Mouse (Mus musculus): ENCODE results near the gene Eme2.
A peak's percentile ranks its signal among the peaks of the same experiment; 100 is the strongest.
"Not testable (repeated sequence)": the region's sequence is repeated elsewhere in the genome, so short reads cannot be mapped to it uniquely, and the experiment has no call there.

Eme2 gene

DNA sequence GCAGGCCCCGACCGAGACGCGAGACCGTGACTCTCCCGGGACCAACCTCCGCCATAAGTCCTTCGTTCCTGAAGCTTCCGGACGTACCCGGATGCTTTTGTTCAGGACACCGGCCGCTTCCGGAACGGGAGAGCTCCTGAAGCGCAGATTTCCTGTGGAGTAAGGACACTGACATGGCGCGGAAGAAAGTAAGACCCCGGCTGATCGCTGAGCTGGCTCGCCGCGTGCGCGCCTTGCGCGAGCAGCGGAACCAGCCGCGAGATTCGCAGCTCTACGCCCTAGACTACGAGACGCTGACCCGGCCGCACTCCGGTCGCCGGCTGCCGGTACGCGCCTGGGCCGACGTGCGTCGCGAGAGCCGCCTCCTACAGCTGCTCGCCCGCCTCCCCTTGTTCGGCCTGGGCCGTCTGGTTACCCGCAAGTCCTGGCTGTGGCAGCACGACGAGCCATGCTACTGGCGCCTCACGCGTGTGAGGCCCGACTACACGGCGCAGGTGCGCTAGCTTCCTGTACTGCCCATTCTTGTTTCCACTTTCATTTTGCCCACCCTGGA, at the start of gene Eme2, which contains the start of gene Mrps34:
Eme2 (minus strand) TSS at position 93 of the 553 bp plus-strand sequence.
Mrps34 (plus strand) TSS at position 122 of the 553 bp plus-strand sequence.
- peak; percentile 76 to 81 for DNase-seq (ENCODE audit: low spot score in 2 of 2)

DNA sequence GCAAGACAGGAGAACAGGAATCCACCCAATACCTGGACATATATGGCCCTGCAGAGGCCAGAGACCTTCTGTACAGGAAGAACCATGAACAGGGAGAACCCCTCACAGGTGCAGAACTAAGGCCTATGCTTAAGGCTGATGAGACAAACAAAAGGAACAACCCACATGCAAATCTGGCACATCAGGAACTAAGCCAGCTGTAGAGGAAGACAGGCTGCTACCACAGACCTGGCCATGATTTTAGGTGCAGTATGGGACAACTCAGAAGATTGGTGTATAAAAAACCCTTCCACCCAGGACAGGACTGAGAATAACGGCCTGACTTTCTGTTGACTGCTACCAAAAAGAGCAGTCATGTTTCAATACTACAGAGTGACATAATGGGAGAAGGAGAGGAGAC, 48.7 kb upstream of the Eme2 start:
- not testable (repeated sequence) for DNase-seq (ENCODE audit: low spot score in 2 of 2)

DNA sequence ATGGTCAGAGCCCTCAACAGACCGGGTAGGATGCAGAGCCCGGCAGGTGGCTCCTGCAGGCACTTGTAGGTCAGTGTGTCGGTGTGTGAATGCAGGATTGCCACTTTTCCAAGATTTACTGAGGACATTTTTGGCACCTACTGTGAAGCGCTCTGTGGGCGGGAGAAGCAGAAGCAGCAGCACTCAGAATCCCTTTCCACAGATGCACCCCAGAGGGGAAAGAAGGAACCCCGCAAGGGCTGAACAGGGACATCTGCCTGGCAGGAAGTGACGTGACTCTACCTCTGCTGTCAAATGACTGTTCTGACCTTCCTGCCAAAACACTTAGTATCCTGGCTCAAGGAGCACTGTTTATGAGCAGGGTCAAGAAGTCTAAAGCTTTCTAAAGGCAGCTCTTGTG, 48.1 kb upstream of the Eme2 start:
- peak; percentile 22 to 50 for DNase-seq (ENCODE audit: low spot score in 2 of 2)

DNA sequence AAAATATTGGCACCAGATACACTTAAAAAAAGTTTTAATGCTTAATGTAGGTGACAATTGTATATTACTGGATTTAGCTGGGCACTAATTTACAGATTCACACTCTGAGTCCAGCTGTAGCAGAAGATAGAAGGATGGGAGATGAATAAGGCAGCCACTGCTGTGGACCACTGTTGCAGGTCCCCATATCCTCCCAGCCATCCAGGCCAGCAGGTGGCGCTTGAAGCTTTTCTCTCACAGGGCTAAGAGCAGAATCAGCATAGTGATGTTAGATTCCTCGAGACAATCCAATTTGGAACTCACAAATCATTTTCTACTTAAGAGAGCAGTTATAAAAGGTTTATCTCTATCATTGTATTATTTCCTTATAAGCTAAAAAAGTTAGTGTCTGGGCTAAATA, 47.6 kb upstream of the Eme2 start:
- DNase-seq (ENCODE audit: low spot score in 2 of 2) = peak in 1 of 2 experiments; percentile 29

DNA sequence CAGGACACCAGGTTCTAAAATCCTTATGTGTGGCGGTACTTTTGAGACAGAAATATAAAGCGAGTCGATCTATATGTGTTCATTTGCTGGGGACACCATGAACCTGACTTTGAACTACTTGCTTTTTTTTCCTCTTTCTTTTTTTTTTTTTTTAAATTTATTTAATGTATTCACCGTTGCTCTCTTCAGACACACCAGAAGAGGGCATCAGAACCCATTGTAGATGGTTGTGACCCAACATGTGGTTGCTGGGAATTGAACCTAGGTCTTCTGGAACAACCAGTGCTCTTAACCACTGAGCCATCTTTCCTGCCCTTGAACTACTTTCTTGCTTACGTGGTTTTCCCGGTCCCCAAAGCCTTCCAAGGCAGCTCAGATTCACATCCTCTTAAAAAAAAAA, 42.4 kb upstream of the Eme2 start:
- no peak for DNase-seq (ENCODE audit: low spot score in 2 of 2)

DNA sequence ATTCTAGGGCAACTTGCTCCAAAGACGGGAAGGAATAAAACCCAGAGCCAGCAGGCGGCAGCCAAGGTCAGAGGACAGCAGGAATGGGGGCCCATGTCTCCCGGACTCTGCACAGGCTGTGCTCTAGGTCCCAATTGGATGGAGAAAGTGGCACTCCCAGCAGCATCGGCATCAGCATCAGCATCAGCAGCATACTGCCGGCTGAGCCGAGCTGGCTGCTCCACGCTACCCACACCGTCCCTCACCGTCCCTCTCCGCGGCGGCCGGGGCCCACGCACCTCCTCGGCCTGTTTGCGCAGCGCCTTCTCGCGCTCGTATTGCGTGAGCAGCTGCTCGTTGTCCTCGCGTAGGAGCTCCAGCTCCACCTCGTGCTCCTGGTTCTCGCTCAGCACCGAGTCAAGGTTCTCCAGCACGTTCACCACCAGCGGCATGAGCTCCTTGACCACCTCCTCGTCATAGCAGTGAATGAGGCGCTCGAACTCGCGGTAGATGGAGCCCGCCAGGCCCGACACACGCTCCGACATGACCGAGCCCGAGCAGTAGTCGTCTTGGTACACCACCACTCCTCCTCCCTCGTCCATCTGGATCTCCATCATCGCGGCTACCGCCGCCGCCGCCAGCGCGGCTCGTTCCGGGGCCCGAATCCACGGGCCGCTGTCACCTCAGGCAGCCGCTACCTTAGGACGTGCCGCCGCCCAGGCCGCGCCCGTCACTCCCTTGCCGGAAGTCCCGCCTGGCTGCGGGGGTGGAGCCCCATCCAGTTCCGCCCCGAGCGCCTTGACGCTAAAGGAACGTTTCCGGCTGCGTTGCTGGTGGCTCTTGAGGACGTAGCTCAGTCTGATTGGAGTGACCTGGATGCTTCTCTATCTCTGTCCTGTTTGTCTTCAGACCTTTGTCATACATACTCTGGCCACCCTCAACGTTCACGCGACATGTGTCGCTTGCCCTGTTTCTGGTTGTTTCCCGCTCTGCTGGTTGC, 41.7 kb upstream of the Eme2 start, which contains the start of gene Mapk8ip3:
Mapk8ip3 (minus strand) TSS at position 719 of the 979 bp plus-strand sequence.
- DNase-seq (ENCODE audit: low spot score in 2 of 2) = peak; percentile 91 to 94

DNA sequence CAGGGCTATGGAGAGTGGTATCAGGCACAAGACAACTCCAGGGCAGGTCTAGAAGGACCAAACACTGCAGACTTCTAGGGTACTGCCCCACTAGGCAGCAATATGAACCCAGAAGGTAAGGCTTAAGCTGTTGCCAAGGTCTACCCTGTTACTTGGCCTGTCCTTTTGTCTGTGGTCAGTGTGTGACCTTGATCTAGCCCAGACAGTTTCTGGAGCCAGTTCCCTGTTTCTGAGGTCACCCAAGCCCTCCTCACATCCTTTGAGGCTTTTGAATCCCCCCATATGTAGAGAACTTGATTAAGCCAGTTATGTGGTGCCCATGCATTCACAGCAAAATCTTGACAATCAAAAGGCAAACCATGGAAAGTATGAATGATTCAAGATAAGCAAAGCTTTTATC, 40.8 kb upstream of the Eme2 start:
- DNase-seq (ENCODE audit: low spot score in 2 of 2) = no peak

DNA sequence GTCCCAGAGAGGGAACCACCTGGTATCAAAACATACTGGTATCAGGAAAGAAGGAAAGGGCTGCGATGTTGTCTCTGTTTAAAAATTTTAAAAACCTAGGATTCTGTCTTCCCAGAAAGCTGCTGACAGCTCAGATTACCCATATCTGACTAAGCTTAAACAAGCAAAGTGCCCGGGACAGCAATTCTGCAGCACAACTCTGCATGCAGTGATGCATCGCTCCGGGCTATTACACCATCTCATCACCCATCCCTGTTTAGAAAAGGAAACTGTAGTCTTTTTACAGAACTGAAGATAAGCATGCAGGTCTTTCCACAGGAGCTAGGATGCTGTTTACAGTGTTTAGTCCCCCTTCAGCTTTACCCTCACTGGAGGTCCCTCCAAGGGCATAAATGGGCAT, 40.0 kb upstream of the Eme2 start:
- DNase-seq (ENCODE audit: low spot score in 2 of 2) = no peak

DNA sequence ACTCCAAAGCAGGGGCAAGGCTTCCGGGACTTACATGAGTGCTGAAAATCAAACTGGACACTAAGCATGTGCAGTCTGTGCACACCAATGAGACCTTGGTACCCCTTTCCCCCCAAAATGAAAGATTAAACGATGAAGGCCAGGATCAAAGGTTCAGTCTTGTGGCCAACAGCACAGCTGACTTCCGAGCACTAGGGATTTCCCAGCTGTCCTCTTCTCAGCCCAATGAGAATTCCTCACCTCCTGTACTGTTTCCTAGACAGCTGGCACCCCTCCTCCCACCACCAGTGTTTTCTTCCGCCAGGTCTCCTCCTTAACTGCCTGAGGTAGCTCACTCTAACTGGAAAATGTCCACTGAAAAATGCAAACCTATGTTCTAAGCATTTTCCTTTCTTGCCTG, 38.3 kb upstream of the Eme2 start:
- DNase-seq (ENCODE audit: low spot score in 2 of 2) = no peak

DNA sequence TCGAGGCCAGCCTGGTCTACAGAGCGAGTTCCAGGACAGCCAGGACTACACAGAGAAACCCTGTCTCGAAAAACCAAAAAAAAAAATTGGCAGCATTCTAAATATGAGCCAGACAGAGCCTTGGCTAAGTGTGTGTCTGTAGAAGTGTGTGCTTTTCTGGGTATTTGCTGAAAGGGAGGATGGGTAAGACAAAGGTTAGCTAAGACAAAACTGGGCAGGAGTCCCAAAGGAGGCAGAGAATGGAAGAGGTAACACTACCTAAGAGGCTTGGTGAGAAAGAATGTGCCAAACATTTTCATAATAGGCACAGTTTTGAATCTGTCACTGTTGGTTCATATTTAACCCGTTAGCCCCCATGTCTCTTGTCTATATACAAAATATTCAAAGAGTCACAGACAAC, 37.5 kb upstream of the Eme2 start:
- DNase-seq (ENCODE audit: low spot score in 2 of 2) = no peak

DNA sequence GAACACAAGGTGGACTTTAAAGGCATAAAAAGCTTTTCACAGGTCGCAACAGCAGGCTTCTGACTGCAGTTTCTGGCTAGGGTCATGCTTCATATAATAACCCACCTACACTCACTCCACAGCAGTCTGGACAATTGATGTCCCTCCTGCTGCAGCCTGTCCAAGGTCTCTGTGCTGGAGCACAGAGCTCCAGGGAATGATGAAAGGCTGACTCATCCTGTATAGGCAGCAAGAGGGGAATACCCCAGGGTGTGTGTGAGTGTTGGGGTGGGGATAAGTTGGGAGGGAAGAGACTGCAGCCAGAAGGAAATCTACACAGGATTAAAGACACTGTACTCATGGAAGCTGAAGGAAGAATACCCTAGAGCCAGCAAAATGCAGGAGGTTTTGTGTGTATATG, 34.6 kb upstream of the Eme2 start:
- DNase-seq (ENCODE audit: low spot score in 2 of 2) = no peak

DNA sequence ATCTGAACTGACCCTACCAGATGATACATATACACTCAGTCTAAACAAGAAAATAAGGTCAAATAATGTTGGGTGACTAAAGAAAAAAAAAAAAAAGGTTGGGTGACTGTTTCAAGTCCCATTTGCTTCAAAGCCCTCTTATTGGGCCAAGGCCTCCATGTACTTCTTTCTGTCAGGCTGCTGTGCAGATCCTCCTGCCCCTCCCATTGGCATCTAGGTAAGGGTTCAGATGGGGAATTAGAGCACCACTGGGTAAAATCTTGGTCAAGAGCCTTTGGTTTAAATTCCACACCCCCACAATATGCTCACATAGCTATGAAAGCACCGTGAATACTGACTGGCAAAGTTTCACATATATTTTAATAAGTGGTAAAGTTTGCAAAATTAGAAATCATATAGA, 28.4 kb upstream of the Eme2 start:
- no peak for DNase-seq (ENCODE audit: low spot score in 2 of 2)

DNA sequence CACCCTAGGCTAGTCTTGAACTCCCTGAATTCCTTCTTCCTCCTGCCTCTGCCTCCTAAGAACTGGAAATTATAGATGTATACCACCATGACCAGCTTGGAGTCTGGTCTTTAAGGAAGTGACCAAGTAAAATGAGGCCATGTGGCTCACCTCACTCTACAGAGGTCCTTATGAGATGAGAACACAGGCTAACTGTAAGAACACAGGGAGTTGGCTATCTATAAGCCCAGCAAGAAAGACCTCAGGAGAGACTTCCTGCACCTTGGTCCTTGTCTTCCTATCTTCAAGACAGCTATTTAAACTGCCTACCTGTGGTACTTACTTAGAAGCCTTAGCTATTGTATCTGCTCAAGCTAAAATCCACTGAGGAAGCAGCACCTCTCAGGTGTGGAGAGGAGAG, 19.1 kb upstream of the Eme2 start:
- no peak for DNase-seq (ENCODE audit: low spot score in 2 of 2)

DNA sequence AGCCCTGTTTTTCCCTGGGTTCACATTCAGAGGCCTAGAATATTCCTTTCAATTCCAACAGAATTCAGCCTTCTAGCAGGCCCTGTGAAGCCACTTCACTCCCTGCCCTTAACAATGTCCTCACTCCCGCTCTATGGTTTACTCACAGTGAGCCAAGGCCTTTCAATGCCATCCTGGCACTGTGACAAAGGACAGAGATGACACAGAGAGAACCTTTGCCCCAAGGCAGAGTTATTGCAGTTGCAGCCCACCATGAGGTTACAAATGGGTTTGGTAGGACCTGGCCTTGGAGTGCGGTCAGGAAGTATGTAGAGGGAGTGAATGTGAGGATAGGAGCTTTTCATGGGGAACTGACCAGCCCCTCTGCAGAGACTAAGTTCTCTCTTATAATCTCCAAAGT, 12.7 kb upstream of the Eme2 start:
- no peak for DNase-seq (ENCODE audit: low spot score in 2 of 2)

DNA sequence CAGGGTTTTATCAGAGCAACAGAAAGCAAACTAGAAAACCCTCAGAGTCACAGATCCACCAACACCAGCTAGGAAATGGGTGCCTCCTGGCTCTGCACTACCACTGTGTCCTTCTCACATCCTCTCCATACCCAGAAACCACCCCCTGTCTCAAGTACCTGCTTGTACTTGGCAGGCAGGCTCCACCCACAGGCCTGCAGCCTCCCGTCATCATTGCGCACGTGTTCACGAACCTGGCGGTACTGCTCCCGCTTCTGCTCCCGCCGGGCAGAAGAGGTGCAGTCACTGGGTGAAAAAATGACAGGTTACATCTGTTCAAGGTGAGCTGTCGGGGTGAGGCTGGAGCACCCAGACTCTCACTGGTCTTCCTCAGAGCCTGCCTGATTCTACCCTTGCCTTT, 8.9 kb upstream of the Eme2 start:
- no peak for DNase-seq (ENCODE audit: low spot score in 2 of 2)

DNA sequence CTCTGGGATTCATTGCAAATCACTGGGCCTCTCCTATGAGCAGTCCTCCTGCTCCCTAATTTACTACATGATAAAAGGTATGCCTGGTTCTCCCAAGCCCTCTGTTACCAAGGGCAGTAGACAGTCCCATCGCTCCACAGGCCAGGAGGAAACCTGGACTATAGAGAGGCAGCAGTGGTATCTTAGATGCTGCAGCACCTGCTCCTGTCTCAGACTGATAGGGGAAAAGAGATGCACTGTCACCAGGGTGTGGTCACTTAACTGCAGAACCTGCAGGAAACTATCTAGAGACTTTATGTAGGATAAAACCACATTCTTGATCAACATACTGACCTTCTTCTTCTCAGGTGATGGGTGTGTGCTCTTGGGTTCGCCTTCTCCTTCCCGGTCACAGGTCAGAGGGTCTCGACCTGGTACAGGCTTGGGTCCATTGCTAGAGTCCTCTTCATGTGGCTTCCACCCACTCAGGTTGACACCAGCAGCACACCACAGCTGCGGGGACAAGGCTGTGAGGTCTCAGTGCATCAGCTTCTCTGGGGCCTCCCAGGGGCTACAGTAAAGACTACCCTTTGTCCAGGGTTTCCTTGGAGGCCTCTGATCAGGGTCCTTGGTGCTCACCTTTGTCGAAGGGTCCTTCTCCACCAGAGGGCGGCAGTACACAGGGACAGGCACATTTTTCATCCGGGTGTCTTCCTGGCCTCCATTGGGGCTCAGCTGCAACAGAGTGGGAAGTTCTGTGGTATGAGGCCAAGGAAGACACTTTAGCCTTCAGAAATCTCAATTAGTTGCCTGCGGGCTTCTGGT, 8.0 kb upstream of the Eme2 start:
- no peak for DNase-seq (ENCODE audit: low spot score in 2 of 2)

DNA sequence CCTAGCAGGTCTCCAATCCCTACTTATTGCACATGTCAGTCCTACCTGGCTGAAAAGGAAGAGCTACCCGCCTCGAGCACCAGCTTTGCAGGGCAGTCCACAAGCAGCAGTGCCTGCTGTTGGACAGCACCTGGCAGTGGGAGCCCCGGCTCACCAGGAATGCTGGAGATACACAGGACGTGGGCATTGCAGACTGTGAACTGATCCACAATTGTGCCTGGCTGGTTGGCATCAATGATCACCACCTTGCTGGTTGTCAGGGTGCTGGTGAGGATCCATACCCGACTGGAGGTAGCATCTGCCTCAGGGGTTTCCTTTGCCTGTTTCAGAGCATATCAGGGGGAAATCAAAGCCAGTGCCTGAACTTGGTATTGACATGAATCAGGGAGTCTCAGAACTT, 7.2 kb upstream of the Eme2 start:
- no peak for DNase-seq (ENCODE audit: low spot score in 2 of 2)

DNA sequence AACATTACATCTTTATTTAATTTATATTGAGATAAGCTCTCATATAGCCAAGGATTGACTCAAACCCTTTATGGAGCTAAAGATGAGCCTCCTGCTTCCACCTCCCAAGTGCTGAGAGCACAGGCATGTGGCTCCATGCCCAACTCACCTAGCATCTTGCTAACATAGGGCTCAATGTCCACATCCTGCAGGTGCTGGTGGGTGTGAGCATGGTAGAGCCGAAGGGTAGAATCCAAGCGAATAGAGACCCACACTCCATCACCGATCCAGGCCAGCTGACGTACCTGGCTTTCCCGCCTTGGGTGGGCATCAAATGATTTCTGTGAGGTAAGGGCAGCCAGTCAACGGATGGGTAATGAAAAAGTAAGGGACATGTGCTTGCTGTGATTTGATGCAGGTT, 5.1 kb upstream of the Eme2 start:
- DNase-seq (ENCODE audit: low spot score in 2 of 2) = no peak

DNA sequence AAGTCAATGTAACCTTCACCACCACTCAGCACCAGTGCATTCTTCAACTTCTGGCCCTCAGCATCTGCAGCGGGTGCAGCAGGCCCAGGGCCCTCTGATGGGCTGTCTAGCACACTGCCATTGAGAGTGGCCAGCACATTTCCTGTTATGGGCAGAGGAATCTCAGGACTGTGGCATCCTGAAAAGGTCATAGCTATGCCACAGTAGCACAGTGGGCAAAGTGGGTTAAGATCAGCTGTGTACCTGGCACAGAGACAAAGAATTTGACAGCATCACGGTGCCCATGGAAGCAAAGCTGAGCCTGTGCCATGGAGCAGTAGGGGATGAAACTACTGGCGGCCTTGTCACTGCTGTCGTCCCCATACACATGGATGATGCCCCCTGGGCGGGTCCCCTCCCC, 4.3 kb upstream of the Eme2 start:
- DNase-seq (ENCODE audit: low spot score in 2 of 2) = no peak

DNA sequence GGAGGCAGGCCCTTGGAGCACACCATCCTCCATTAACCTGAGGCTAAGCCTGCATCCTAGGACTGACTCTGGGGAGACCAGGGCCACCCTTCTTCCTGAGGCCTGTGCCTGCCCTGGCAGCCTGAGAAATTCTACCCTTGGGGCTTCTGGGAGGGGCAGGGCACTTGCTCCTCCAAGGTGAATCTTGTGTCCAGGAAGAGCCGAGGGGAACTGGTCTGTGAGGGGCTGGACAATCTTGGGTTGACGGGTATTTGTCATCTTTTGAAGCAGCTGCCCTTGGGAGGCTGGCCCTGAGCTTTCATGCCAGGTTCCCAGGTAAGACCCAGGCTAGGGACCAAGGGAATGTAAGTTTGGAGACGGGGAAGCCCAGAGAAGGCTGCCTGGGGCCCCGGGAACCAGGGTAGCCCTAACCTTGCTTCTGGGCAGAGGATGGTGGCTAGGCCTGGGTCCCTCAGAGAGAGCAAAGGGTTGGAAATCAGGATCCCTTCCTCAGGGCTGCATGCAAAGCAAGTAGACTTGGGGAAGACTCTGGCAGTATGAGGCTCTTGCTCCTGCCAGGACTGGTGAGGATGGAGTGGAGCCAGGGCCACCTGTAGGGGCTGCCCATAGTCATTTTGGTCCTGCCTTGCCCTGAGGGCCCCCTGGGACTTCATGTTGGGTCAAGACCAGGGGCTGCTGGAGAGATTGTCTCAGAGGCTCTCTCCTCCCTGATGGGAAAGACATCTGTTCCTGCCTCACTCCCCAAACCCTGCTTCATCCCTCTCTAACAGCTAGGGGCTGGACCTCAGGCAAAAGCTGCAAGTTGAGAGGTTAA, 3.4 kb upstream of the Eme2 start:
- DNase-seq (ENCODE audit: low spot score in 2 of 2) = no peak

DNA sequence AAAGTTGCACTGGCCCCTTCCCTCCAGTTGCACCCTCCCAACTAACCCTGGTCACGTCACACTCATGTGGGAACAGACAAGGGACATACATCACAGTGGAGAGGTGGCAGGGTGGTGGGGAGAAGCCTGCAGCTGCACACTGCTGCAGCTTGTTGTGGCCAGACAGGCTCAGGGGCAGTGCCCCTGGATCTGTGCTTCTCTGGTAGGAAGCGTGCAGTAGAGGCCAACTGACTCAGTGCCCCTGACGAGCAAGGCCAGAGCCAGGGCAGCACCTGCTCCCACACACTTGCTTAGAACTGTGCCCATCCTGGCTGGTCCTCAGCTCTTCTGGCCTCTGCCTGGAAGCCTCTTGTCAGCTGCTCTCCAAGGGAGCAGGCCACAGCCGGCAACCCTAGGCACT, 2.7 kb upstream of the Eme2 start:
- DNase-seq (ENCODE audit: low spot score in 2 of 2) = peak in 1 of 2 experiments; percentile 18

DNA sequence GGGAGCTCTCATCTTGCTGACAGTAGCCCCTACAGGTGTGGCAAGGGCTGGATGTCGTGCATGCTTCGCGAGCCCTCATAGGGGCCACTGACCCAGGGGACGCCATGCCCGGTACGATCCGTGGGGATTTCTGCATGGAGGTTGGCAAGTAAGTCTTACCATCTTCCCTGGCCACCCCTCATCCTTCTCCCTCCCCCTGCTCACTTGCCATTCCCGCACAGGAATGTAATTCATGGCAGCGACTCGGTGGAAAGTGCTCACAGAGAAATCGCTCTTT, 2.0 kb upstream of the Eme2 start:
- DNase-seq (ENCODE audit: low spot score in 2 of 2) = no peak

Data from frontal cortex, postnatal 10 days (tissue).